Mouse (Mus musculus) inflammation-experienced regulatory T-cells (primary cell): ENCODE results near the gene Strada. TPM values are rescaled to one million over a fixed set of nuclear protein-coding genes. Genes with fewer than 3 reads are reported as not detected.

ENCODE experiments used
- polyA plus RNA-seq, 2 experiments: library from polyadenylated mRNA; unstranded; fragments of 100-300 nt; shearing (Covaris generic); gene quantifications; one replicate each; pipeline ENCODE4 v1.2.1; 2017

Gene Strada
- 10 to 100 TPM; 35.2 to 44.5 TPM for polyA plus RNA-seq

GRCm38 (mm10) chr11:106202123-106202465, at the start of gene Strada:
Gene Strada (minus strand): TSS chr11:106202168.

GRCm38 (mm10) chr11:106216730-106217490, 14.9 kb upstream of the Strada start, which contains the start of gene Ddx42:
Gene Ddx42 (plus strand): TSS chr11:106216926.

GRCm38 (mm10) chr11:106215927-106216729, 14.2 kb upstream of the Strada start, which contains the start of gene Ccdc47:
Gene Ccdc47 (minus strand): TSS chr11:106216344.

GRCm38 (mm10) chr11:106160841-106161721, 40.9 kb downstream of the Strada start, which contains the start of the genes Gm10840 and Limd2:
Gene Gm10840 (plus strand): TSS chr11:106160850.
Gene Limd2 (minus strand): TSS chr11:106160860.

Other genes with a start within 250 kb of the Strada start
- gene Cyb561, start 248.8 kb downstream of the Strada start, polyA plus RNA-seq = 1 to 10 TPM; 3.9 to 4.8 TPM
- 1 to 10 TPM in 1 of 2 experiments, under 1 TPM in 1; 0.14 to 1.4 TPM for gene Ace, start 234.2 kb downstream of the Strada start, polyA plus RNA-seq
- under 1 TPM in 1 of 2 experiments, not detected in 1; 0.71 TPM for gene Ace3, start 207.5 kb downstream of the Strada start, polyA plus RNA-seq
- under 1 TPM; 0.11 to 0.38 TPM for gene Kcnh6, start 194.0 kb downstream of the Strada start, polyA plus RNA-seq
- 100 to 1,000 TPM in 1 of 2 experiments, 10 to 100 TPM in 1; 81.3 to 108 TPM for gene Dcaf7, start 165.3 kb downstream of the Strada start, polyA plus RNA-seq
- gene Taco1, start 136.1 kb downstream of the Strada start, polyA plus RNA-seq = 10 to 100 TPM; 14.6 to 23.5 TPM
- 100 to 1,000 TPM in 1 of 2 experiments, 10 to 100 TPM in 1; 88.9 to 117 TPM for gene Map3k3, start 117.6 kb downstream of the Strada start, polyA plus RNA-seq
- gene Gm10840, start 41.3 kb downstream of the Strada start, polyA plus RNA-seq = 1 to 10 TPM; 1.2 to 4.5 TPM
- 1,000 to 10,000 TPM; 1,428 to 1,622 TPM for gene Limd2, start 41.3 kb downstream of the Strada start, polyA plus RNA-seq
- gene Ccdc47, start 14.2 kb upstream of the Strada start, polyA plus RNA-seq = 100 to 1,000 TPM; 109 to 115 TPM
- gene Ddx42, start 14.8 kb upstream of the Strada start, polyA plus RNA-seq = 100 to 1,000 TPM in 1 of 2 experiments, 10 to 100 TPM in 1; 94.5 to 104 TPM
- 10 to 100 TPM; 67.1 to 82.1 TPM for gene Ftsj3, start 53.9 kb upstream of the Strada start, polyA plus RNA-seq
- gene Psmc5, start 54.0 kb upstream of the Strada start, polyA plus RNA-seq = 100 to 1,000 TPM; 177 to 179 TPM
- gene Smarcd2, start 70.8 kb upstream of the Strada start, polyA plus RNA-seq = 100 to 1,000 TPM; 151 to 190 TPM
- under 1 TPM; 0.07 to 0.45 TPM for gene Tcam1, start 74.5 kb upstream of the Strada start, polyA plus RNA-seq
- under 1 TPM in 1 of 2 experiments, not detected in 1; 0.55 TPM for gene Gh, start 99.7 kb upstream of the Strada start, polyA plus RNA-seq
- gene Cd79b, start 112.6 kb upstream of the Strada start, polyA plus RNA-seq = 10 to 100 TPM; 34.7 to 52.4 TPM
- gene Scn4a, start 151.1 kb upstream of the Strada start, polyA plus RNA-seq = under 1 TPM; 0.02 to 0.29 TPM
- under 1 TPM in 1 of 2 experiments, not detected in 1; 0.55 TPM for gene Prr29, start 163.3 kb upstream of the Strada start, polyA plus RNA-seq
- 100 to 1,000 TPM in 1 of 2 experiments, 10 to 100 TPM in 1; 89.2 to 139 TPM for gene Icam2, start 185.9 kb upstream of the Strada start, polyA plus RNA-seq